Mouse (Mus musculus): ENCODE measurements around the gene Mapk8ip1.

The Mapk8ip1 gene

GRCm38 (mm10) chr2:92401091-92401561 lies at the start of gene Mapk8ip1:
Mapk8ip1 (minus strand) TSS chr2:92401263.
- DNase-seq, result no peak

- DNase-seq, result no peak
Observed at GRCm38 (mm10) chr2:92447121-92447740, 46.2 kb upstream of the Mapk8ip1 start.

- DNase-seq, result no peak
Observed at GRCm38 (mm10) chr2:92446656-92447055, 45.6 kb upstream of the Mapk8ip1 start.

- no peak for DNase-seq
Observed at GRCm38 (mm10) chr2:92445890-92446289, 44.8 kb upstream of the Mapk8ip1 start.

GRCm38 (mm10) chr2:92444376-92444775 lies 43.3 kb upstream of the Mapk8ip1 start:
- DNase-seq, result no peak

- DNase-seq, result no peak
Observed at GRCm38 (mm10) chr2:92443313-92443712, 42.2 kb upstream of the Mapk8ip1 start.

- no peak for DNase-seq
Observed at GRCm38 (mm10) chr2:92442419-92443001, 41.4 kb upstream of the Mapk8ip1 start.

GRCm38 (mm10) chr2:92440432-92440831 lies 39.4 kb upstream of the Mapk8ip1 start:
- DNase-seq, result no peak

- no peak for DNase-seq
Observed at GRCm38 (mm10) chr2:92438567-92438966, 37.5 kb upstream of the Mapk8ip1 start.

GRCm38 (mm10) chr2:92437875-92438274 lies 36.8 kb upstream of the Mapk8ip1 start:
- DNase-seq, result no peak

- DNase-seq, result no peak
Observed at GRCm38 (mm10) chr2:92437366-92437765, 36.3 kb upstream of the Mapk8ip1 start.

GRCm38 (mm10) chr2:92435023-92435422 lies 34.0 kb upstream of the Mapk8ip1 start:
- DNase-seq, result no peak

- DNase-seq, result no peak
Observed at GRCm38 (mm10) chr2:92434375-92434745, 33.3 kb upstream of the Mapk8ip1 start.

- peak; percentile 97 for DNase-seq
Observed at GRCm38 (mm10) chr2:92433578-92434374, 32.7 kb upstream of the Mapk8ip1 start, which contains the start of gene Cry2. Cry2 (minus strand) TSS chr2:92434043.

- DNase-seq, result no peak
Observed at GRCm38 (mm10) chr2:92432299-92433295, 31.5 kb upstream of the Mapk8ip1 start.

- no peak for DNase-seq
Observed at GRCm38 (mm10) chr2:92431611-92432179, 30.6 kb upstream of the Mapk8ip1 start.

- DNase-seq, result no peak
Observed at GRCm38 (mm10) chr2:92430723-92431541, 29.9 kb upstream of the Mapk8ip1 start.

- DNase-seq, result no peak
Observed at GRCm38 (mm10) chr2:92430089-92430488, 29.0 kb upstream of the Mapk8ip1 start.

- DNase-seq, result no peak
Observed at GRCm38 (mm10) chr2:92427882-92428281, 26.8 kb upstream of the Mapk8ip1 start.

GRCm38 (mm10) chr2:92426426-92426825 lies 25.4 kb upstream of the Mapk8ip1 start:
- DNase-seq, result no peak

- DNase-seq, result no peak
Observed at GRCm38 (mm10) chr2:92425366-92425765, 24.3 kb upstream of the Mapk8ip1 start.
